Mouse (Mus musculus) heart, embryonic 15.5 days (tissue): ENCODE measurements around the gene Plpp1. TPM values are rescaled to one million over a fixed set of nuclear protein-coding genes. Genes with fewer than 3 reads are reported as not detected.

Experiments
- ATAC-seq: fragments of 200-750 bp; cut with Nextera tagmentation; replicated peaks from 2 replicates; pipeline ENCODE4 v1.8.0; 2017; ENCODE audit warnings: low read depth, moderate TSS enrichment; ENCODE audit not compliant: insufficient number of reproducible peaks, insufficient read depth, low FRiP score
- H3K27ac ChIP-seq: fragments of 300-500 bp; sonication (generic); 2 replicates; pipeline ENCODE4 v1.5.1; 2015; ENCODE audit warnings: mild to moderate bottlenecking, inconsistent platforms
- H3K27me3 ChIP-seq: fragments of 300-500 bp; sonication (generic); 2 replicates; pipeline ENCODE4 v1.6.1; 2015; ENCODE audit warnings: inconsistent platforms
- H3K36me3 ChIP-seq: fragments of 300-500 bp; sonication (generic); 2 replicates; pipeline ENCODE4 v1.6.1; 2015; ENCODE audit warnings: mild to moderate bottlenecking, inconsistent platforms
- H3K4me1 ChIP-seq: fragments of 300-500 bp; sonication (generic); replicated peaks from 2 replicates; pipeline ENCODE4 v1.6.1; 2015; ENCODE audit warnings: inconsistent platforms
- H3K4me2 ChIP-seq: fragments of 300-500 bp; sonication (generic); 2 replicates; pipeline ENCODE4 v1.6.1; 2015; ENCODE audit warnings: inconsistent platforms, mild to moderate bottlenecking, moderate library complexity
- H3K4me3 ChIP-seq: fragments of 300-500 bp; sonication (generic); 2 replicates; pipeline ENCODE4 v1.5.1; 2015; ENCODE audit warnings: mild to moderate bottlenecking, inconsistent platforms
- H3K9ac ChIP-seq: fragments of 300-500 bp; sonication (generic); 2 replicates; pipeline ENCODE4 v1.6.1; 2015; ENCODE audit warnings: mild to moderate bottlenecking, inconsistent platforms
- H3K9me3 ChIP-seq: fragments of 300-500 bp; sonication (generic); replicated peaks from 2 replicates; pipeline ENCODE4 v1.6.1; 2016; ENCODE audit warnings: inconsistent platforms
- WGBS: fragments of 180-500 bp; shearing (Covaris S2); methylation state at CpG from one replicate; pipeline ENCODE4 v1.1.7; 2015; ENCODE audit warnings: mixed read lengths; 5-methylcytosine and 5-hydroxymethylcytosine counted together
- polyA plus RNA-seq: library from polyadenylated mRNA; unstranded; fragments of >200 nt; fragmentation: Nextera tagmentation; extraction: Ambion mirVana; gene quantifications from 2 replicates; pipeline ENCODE4 v1.2.1, GENCODE M21; 2015

The Plpp1 gene
- polyA plus RNA-seq, 1 experiment from 2014 or later = 54.1 TPM

GRCm38 (mm10) chr13:112866782-112867181, 66.2 kb downstream of the Plpp1 start:
- Histone ChIP-seq H3K27ac (no peak overlapping the region), H3K27me3 (no peaks in the 10 kb centered on the region), H3K4me2 (no peak overlapping the region), H3K9me3 (no peaks in the 10 kb centered on the region), H3K4me3 (no peak overlapping the region), H3K36me3 (peaks cover 52% of the 10 kb centered on the region), H3K9ac (no peak overlapping the region), H3K4me1 (peaks cover 10% of the 10 kb centered on the region; the same call in 1 of the 2 replicates)
- no peak for ATAC-seq
- 69% methylated on average over 7 of the region's 7 CpGs for WGBS

- H3K4me2 ChIP-seq = no peak overlapping the region
- ATAC-seq = no peak
- no peaks in the 10 kb centered on the region for H3K9me3 ChIP-seq
- 92% methylated on average over 8 of the region's 8 CpGs for WGBS
- H3K36me3 ChIP-seq = peaks cover 58% of the 10 kb centered on the region
- H3K9ac ChIP-seq = no peak overlapping the region
- no peak overlapping the region for H3K4me3 ChIP-seq
- peaks cover 4% of the 10 kb centered on the region; the same call in 1 of the 2 replicates for H3K4me1 ChIP-seq
- H3K27me3 ChIP-seq = no peaks in the 10 kb centered on the region
- H3K27ac ChIP-seq = no peak overlapping the region
These were observed 66.8 kb downstream of the Plpp1 start for GRCm38 (mm10) chr13:112867381-112867780.

GRCm38 (mm10) chr13:112870039-112870690, 69.6 kb downstream of the Plpp1 start:
- Histone ChIP-seq H3K4me3 (no peak overlapping the region), H3K4me1 (no peaks in the 10 kb centered on the region), H3K36me3 (peaks cover 75% of the 10 kb centered on the region), H3K9me3 (no peaks in the 10 kb centered on the region), H3K27ac (no peak overlapping the region), H3K4me2 (no peak overlapping the region), H3K9ac (no peak overlapping the region), H3K27me3 (no peaks in the 10 kb centered on the region)
- no peak for ATAC-seq
- WGBS = 76% methylated on average over 11 of the region's 11 CpGs

GRCm38 (mm10) chr13:112871500-112872266, 71.1 kb downstream of the Plpp1 start:
- Histone ChIP-seq H3K4me1 (no peaks in the 10 kb centered on the region), H3K9ac (no peak overlapping the region), H3K4me3 (no peak overlapping the region), H3K27me3 (no peaks in the 10 kb centered on the region), H3K27ac (no peak overlapping the region), H3K4me2 (no peak overlapping the region), H3K9me3 (no peaks in the 10 kb centered on the region), H3K36me3 (peaks cover 78% of the 10 kb centered on the region)
- 68% methylated on average over 17 of the region's 17 CpGs for WGBS
- no peak for ATAC-seq

- Histone ChIP-seq H3K4me2 (no peak overlapping the region), H3K9ac (no peak overlapping the region), H3K36me3 (peaks cover 73% of the 10 kb centered on the region), H3K4me3 (no peak overlapping the region), H3K27me3 (no peaks in the 10 kb centered on the region), H3K9me3 (no peaks in the 10 kb centered on the region), H3K4me1 (no peaks in the 10 kb centered on the region), H3K27ac (no peak overlapping the region)
- 89% methylated on average over 12 of the region's 12 CpGs for WGBS
- no peak for ATAC-seq
These were observed 86.6 kb downstream of the Plpp1 start for GRCm38 (mm10) chr13:112887234-112887633.

GRCm38 (mm10) chr13:112902176-112902575, 101.6 kb downstream of the Plpp1 start:
- H3K4me3 ChIP-seq = no peak overlapping the region
- H3K36me3 ChIP-seq = peaks cover 60% of the 10 kb centered on the region
- 91% methylated on average over 3 of the region's 3 CpGs for WGBS
- H3K27ac ChIP-seq = no peak overlapping the region
- H3K9ac ChIP-seq = no peak overlapping the region
- H3K9me3 ChIP-seq = no peaks in the 10 kb centered on the region
- no peaks in the 10 kb centered on the region for H3K27me3 ChIP-seq
- ATAC-seq = no peak
- H3K4me2 ChIP-seq = no peak overlapping the region
- H3K4me1 ChIP-seq = no peaks in the 10 kb centered on the region

GRCm38 (mm10) chr13:112909663-112910062, 109.1 kb downstream of the Plpp1 start:
- H3K4me2 ChIP-seq = no peak overlapping the region
- H3K4me3 ChIP-seq = no peak overlapping the region
- no peak for ATAC-seq
- no peak overlapping the region for H3K27ac ChIP-seq
- no peaks in the 10 kb centered on the region for H3K4me1 ChIP-seq
- peaks cover 45% of the 10 kb centered on the region for H3K36me3 ChIP-seq
- H3K9ac ChIP-seq = no peak overlapping the region
- no peaks in the 10 kb centered on the region for H3K9me3 ChIP-seq
- no peaks in the 10 kb centered on the region for H3K27me3 ChIP-seq
- 64% methylated on average over 4 of the region's 4 CpGs for WGBS

- peaks cover 42% of the 10 kb centered on the region for H3K36me3 ChIP-seq
- no peaks in the 10 kb centered on the region for H3K27me3 ChIP-seq
- H3K4me1 ChIP-seq = no peaks in the 10 kb centered on the region
- no peak overlapping the region for H3K9ac ChIP-seq
- no peak overlapping the region for H3K27ac ChIP-seq
- 83% methylated on average over 4 of the region's 4 CpGs for WGBS
- ATAC-seq = no peak
- H3K4me2 ChIP-seq = no peak overlapping the region
- H3K4me3 ChIP-seq = no peak overlapping the region
- no peaks in the 10 kb centered on the region for H3K9me3 ChIP-seq
These were observed 109.8 kb downstream of the Plpp1 start for GRCm38 (mm10) chr13:112910434-112910833.

Other genes with a start within 250 kb of the Plpp1 start
- 0.19 and 0.28 TPM in 2 replicates for gene Il31ra, start 206.4 kb upstream of the Plpp1 start, polyA plus RNA-seq
- gene Ddx4, start 148.3 kb upstream of the Plpp1 start, polyA plus RNA-seq = 0.38 and 0.52 TPM in 2 replicates
- 11.2 and 14.4 TPM in 2 replicates for gene Slc38a9, start 140.0 kb upstream of the Plpp1 start, polyA plus RNA-seq
- 38.1 and 44.9 TPM in 2 replicates for gene Mtrex, start 126.6 kb downstream of the Plpp1 start, polyA plus RNA-seq
- 15.0 and 15.1 TPM in 2 replicates for gene Dhx29, start 126.7 kb downstream of the Plpp1 start, polyA plus RNA-seq
- gene Ccno, start 187.0 kb downstream of the Plpp1 start, polyA plus RNA-seq = 0.78 and 1.4 TPM in 2 replicates
- 0.21 and 0.77 TPM in 2 replicates for gene Mcidas, start 193.1 kb downstream of the Plpp1 start, polyA plus RNA-seq
- 0.14 and 0.79 TPM in 2 replicates for gene Cdc20b, start 234.3 kb downstream of the Plpp1 start, polyA plus RNA-seq
- 115 and 118 TPM in 2 replicates for gene Gpx8, start 245.6 kb downstream of the Plpp1 start, polyA plus RNA-seq